Mouse (Mus musculus) layer of hippocampus, adult 18-20 months (tissue): ENCODE data around the gene Gins1. TPM values are rescaled to one million over a fixed set of nuclear protein-coding genes. Genes with fewer than 3 reads are reported as not detected.

Experiments used
- DNase-seq, 2 experiments: peaks; one replicate each; pipeline ENCODE4 v3.0.0; 2022; ENCODE audit warnings: low spot score in 2 of 2
- total RNA-seq, 2 experiments: library from RNA; stranded (reverse); gene quantifications; 2 replicates each; pipeline ENCODE4 v1.2.3; 2021

Gins1 gene
- total RNA-seq, 2 experiments from 2014 or later = 1.6 to 2.7 TPM

DNA sequence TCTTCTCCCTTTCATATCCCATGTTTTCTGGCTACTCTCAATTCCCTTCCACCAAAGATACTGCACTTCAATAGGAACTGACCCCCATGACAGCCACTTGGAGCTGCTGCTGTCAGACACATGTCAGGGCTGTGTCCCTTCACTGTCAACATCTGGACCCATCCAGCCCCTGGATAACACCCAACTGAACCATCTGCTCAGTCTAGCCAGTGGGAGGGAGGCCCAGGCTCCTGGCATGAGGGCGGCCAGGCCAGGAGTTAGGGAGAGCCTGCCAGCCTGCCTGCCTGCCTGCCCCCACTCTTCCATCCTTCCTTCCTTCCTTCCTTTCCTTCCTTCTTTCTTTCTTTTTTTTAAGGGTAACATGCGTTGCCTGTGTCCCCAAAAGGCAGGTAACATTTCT lies 46.0 kb downstream of the Gins1 start:
- DNase-seq = no peak

DNA sequence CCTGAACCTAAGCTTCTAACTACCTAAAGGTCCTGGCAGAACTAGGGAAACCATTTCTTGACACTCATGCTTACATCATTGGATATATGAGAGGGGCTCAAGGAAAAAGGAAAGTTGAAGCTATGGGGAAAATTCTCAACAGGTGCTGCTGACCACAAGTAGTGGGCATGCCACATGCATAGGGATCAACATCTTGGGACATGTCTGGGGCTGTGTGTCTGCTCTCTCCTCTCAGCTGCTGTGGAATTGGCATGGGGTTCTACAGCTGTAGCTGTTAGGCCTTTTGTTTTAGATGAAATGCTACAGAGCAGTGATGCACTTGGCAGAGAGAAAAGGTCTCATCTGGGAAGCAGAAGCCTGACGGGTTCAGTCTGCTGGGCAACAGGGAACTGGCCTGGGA lies 50.7 kb downstream of the Gins1 start:
- no peak for DNase-seq

DNA sequence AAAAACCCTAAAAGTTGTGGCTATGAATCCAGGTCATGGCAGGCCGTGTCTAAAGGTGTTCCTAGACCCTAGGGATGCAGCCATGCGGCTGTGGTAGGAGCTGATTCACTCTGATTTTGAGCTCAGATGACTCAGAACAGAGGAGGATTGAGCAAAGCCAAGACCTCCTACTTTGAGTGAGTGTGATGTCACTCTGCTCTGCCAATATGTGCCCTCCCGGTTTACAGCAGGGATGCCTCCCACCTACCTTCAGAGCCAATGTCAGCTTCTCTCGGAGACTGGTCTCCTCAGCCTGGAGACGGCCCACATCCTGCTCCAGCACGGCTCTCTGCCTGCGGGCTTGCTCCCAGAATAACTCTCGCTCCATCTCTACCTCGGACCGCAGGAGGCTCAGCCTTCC lies 54.3 kb downstream of the Gins1 start:
- peak; percentile 36 to 68 for DNase-seq

- DNase-seq = no peak
Measured at GRCm38 (mm10) chr2:150963246-150963645, 58.0 kb downstream of the Gins1 start.

DNA sequence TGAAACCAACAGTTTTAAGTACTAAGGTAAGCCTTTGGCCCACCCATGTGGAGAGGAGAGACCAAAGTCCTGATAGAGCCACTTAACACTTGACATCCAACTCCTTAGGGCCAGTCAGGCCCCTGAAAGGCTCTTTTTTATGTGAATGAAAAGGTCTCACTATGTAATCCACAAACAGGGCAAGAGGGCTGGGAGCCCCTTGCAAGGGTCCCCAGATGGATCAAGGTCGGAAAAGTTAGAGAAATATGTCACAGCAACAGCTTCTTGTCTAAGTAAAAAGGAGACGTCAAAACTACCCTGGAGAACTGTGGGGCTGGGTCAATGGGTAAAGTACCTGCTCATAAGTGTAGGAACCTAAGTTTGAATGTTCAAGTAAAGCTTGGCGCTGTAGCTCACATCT lies 59.4 kb downstream of the Gins1 start:
- DNase-seq = no peak

DNA sequence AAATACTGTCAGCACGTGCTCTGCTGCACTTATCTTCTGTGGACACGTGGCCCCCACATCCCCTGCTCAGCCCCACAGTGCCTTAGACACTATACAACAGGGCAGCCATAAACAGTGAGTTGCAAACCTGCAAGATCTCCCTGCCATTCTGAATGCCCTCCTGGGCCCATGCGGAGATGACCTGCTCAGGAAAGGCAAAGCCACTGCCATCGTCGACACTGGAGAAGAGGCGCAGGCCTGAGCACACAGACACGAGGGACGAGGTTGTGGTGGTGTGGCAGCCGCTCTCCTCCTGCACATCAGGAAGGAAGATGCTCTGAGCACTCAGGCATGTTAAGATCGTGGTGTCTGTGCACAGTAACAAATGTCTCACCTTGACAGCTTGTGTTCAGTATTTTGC lies 60.8 kb downstream of the Gins1 start:
- DNase-seq = no peak

GRCm38 (mm10) chr2:150967491-150967890 lies 62.3 kb downstream of the Gins1 start:
- no peak for DNase-seq

DNA sequence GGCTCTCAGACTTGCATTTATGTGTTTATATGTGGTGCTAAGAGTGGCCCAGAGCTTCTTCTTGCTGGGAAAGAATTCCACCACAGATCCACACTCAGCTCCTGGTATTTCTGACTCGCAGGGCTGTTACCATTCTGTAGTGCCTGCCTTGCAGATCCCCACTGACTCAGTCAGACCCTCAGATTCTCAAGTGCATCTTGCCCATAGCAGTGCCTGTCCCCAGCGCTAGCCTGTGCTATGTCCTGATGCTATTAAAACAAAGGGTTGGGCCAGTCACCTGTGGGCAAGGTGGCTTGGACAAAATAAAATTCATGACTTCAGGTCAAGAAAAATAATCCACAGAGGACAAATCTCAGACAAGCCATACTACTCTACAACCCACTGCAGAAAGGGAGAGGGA lies 64.0 kb downstream of the Gins1 start:
- DNase-seq = no peak

DNA sequence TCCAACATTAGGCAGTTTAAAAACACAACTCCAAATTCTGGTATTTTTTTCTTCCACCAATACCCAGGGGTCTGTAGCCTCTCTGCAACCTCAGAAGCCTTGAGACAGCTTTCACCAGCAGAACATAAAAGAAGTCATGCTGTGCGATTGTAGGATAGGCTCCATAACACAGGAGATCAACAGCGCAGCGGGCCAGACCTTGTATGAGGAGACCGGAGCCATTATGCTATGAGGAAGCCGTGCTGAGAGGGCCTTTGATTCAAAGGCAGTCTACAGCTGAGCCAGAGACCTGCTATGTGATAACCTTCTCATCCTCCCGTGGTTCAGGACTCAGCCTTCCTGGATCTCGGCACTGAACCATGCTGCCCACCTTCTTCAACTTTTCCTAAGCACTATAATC lies 66.7 kb downstream of the Gins1 start:
- DNase-seq = no peak

DNA sequence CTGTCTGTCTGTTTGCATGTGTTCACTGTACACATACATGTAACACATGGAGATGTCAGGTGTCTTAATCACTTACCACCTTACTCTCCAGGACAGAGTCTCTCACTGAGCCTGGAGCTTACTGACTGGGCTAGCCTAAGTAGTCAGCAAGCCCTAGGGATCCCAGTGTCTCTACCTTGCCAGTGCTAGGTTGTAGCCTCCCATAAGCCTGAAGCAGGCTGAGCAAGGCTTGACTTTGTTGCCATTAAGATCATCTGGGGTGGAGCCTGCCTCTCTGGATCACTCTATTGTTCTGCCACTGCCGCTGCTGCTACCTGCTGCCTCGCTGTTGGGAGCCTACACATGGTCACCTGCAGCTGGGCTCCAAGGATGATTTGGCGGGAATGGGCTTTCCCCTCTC lies 67.5 kb downstream of the Gins1 start:
- no peak for DNase-seq

- no peak for DNase-seq
Measured at GRCm38 (mm10) chr2:150973401-150974115, 68.4 kb downstream of the Gins1 start.

DNA sequence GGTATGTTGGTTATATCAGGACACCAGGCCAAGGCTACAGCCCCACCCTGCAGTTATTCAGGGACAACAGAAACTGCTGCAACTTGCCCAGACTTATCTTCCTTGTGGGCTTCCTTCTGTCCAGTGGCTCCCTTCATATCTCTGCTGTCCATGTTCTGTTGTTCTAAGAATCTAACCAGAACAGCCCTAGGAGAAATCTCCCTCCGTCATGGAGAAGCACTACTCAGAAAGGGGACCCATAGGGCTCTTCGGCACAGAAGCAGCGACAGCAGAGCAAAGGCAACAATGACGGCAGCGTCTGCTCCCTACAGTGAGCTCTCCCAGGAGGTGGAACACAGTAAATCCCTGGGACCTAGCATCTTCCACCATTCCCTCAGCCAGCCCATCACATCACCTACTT lies 71.7 kb downstream of the Gins1 start:
- no peak for DNase-seq

DNA sequence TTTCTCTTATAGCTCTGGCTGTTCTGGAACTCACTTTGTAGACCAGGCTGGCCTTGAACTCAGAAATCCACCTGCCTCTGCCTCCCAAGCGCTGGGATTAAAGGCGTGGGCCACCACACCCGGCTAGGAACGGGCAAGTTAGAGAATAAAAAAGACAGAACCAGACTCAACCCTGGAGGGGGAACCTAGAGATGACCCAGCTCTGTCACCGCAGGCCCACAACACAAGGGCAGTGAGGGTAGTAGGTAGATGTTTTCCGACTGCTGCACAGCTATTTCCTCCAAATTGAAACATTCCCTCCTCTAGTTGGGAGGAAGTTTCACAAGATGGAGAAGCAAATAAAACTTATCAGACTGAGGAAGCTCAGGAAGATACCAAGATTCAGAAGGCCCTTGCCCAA lies 72.5 kb downstream of the Gins1 start:
- DNase-seq = no peak

- DNase-seq = no peak
Measured at GRCm38 (mm10) chr2:150978791-150979190, 73.6 kb downstream of the Gins1 start.

- DNase-seq = no peak
Measured at GRCm38 (mm10) chr2:150979861-150980620, 74.8 kb downstream of the Gins1 start.

Other genes starting within 250 kb of the Gins1 start
- 10 to 100 TPM; 23.7 to 25.7 TPM for gene Acss1, start 236.9 kb upstream of the Gins1 start, total RNA-seq
- not detected for gene Vsx1, start 216.0 kb upstream of the Gins1 start, total RNA-seq
- 10 to 100 TPM; 68.1 to 69.5 TPM for gene Entpd6, start 156.4 kb upstream of the Gins1 start, total RNA-seq
- 100 to 1,000 TPM; 210 to 214 TPM for gene Pygb, start 118.7 kb upstream of the Gins1 start, total RNA-seq
- gene Abhd12, start 659 bp upstream of the Gins1 start, total RNA-seq = 100 to 1,000 TPM; 324 to 341 TPM
- gene Ninl, start 134.0 kb downstream of the Gins1 start, total RNA-seq = 1 to 10 TPM; 5.6 to 5.8 TPM
- gene Nanp, start 134.0 kb downstream of the Gins1 start, total RNA-seq = 10 to 100 TPM; 18.8 to 24.9 TPM
- gene Gm14151, start 186.9 kb downstream of the Gins1 start, total RNA-seq = not detected
- gene Gm14147, start 192.8 kb downstream of the Gins1 start, total RNA-seq = not detected